Mouse (Mus musculus): Measurements from ENCODE around the gene Cenpf. TPM values are rescaled to one million over a fixed set of nuclear protein-coding genes. Genes with fewer than 3 reads are reported as not detected.
"Not testable (repeated sequence)": the region's sequence is repeated elsewhere in the genome, so short reads cannot be mapped to it uniquely, and the experiment has no call there.

Cenpf gene
- total RNA-seq, 1 experiment from 2014 or later, result 0.23 TPM

- ATAC-seq (ENCODE audit: extremely low read depth, insufficient number of reproducible peaks, low FRiP score, poor library complexity, severe bottlenecking), result no peak
These were observed 12.3 kb upstream of the Cenpf start for GRCm38 (mm10) chr1:189700186-189700585.

GRCm38 (mm10) chr1:189698416-189698815 is 10.5 kb upstream of the Cenpf start:
- no peak for ATAC-seq (ENCODE audit: extremely low read depth, insufficient number of reproducible peaks, low FRiP score, poor library complexity, severe bottlenecking)

GRCm38 (mm10) chr1:189695321-189695720 is 7.4 kb upstream of the Cenpf start:
- ATAC-seq (ENCODE audit: extremely low read depth, insufficient number of reproducible peaks, low FRiP score, poor library complexity, severe bottlenecking), result no peak

GRCm38 (mm10) chr1:189694391-189694790 is 6.5 kb upstream of the Cenpf start:
- no peak for ATAC-seq (ENCODE audit: extremely low read depth, insufficient number of reproducible peaks, low FRiP score, poor library complexity, severe bottlenecking)

GRCm38 (mm10) chr1:189692442-189692841 is 4.6 kb upstream of the Cenpf start:
- not testable (repeated sequence) for ATAC-seq (ENCODE audit: extremely low read depth, insufficient number of reproducible peaks, low FRiP score, poor library complexity, severe bottlenecking)

GRCm38 (mm10) chr1:189689050-189689833 is 1.4 kb upstream of the Cenpf start:
- ATAC-seq (ENCODE audit: extremely low read depth, insufficient number of reproducible peaks, low FRiP score, poor library complexity, severe bottlenecking), result no peak

- no peak for ATAC-seq (ENCODE audit: extremely low read depth, insufficient number of reproducible peaks, low FRiP score, poor library complexity, severe bottlenecking)
These were observed 483 bp upstream of the Cenpf start for GRCm38 (mm10) chr1:189688388-189688750.

- no peak for ATAC-seq (ENCODE audit: extremely low read depth, insufficient number of reproducible peaks, low FRiP score, poor library complexity, severe bottlenecking)
These were observed 1.9 kb downstream of the Cenpf start for GRCm38 (mm10) chr1:189686025-189686424.

- no peak for ATAC-seq (ENCODE audit: extremely low read depth, insufficient number of reproducible peaks, low FRiP score, poor library complexity, severe bottlenecking)
These were observed 3.0 kb downstream of the Cenpf start for GRCm38 (mm10) chr1:189684786-189685415.

GRCm38 (mm10) chr1:189679555-189679954 is 8.3 kb downstream of the Cenpf start:
- ATAC-seq (ENCODE audit: extremely low read depth, insufficient number of reproducible peaks, low FRiP score, poor library complexity, severe bottlenecking), result no peak

GRCm38 (mm10) chr1:189675953-189676352 is 11.9 kb downstream of the Cenpf start:
- no peak for ATAC-seq (ENCODE audit: extremely low read depth, insufficient number of reproducible peaks, low FRiP score, poor library complexity, severe bottlenecking)

GRCm38 (mm10) chr1:189675421-189675820 is 12.5 kb downstream of the Cenpf start:
- ATAC-seq (ENCODE audit: extremely low read depth, insufficient number of reproducible peaks, low FRiP score, poor library complexity, severe bottlenecking), result peak; percentile 30; the same call in 1 of the 2 replicates

GRCm38 (mm10) chr1:189665966-189666365 is 21.9 kb downstream of the Cenpf start:
- no peak for ATAC-seq (ENCODE audit: extremely low read depth, insufficient number of reproducible peaks, low FRiP score, poor library complexity, severe bottlenecking)

GRCm38 (mm10) chr1:189664873-189665144 is 23.1 kb downstream of the Cenpf start:
- ATAC-seq (ENCODE audit: extremely low read depth, insufficient number of reproducible peaks, low FRiP score, poor library complexity, severe bottlenecking), result no peak

GRCm38 (mm10) chr1:189664061-189664872 is 23.6 kb downstream of the Cenpf start:
- no peak for ATAC-seq (ENCODE audit: extremely low read depth, insufficient number of reproducible peaks, low FRiP score, poor library complexity, severe bottlenecking)

- no peak for ATAC-seq (ENCODE audit: extremely low read depth, insufficient number of reproducible peaks, low FRiP score, poor library complexity, severe bottlenecking)
These were observed 24.4 kb downstream of the Cenpf start for GRCm38 (mm10) chr1:189663437-189663836.

- ATAC-seq (ENCODE audit: extremely low read depth, insufficient number of reproducible peaks, low FRiP score, poor library complexity, severe bottlenecking), result peak; percentile 56; the same call in 1 of the 2 replicates
These were observed 26.0 kb downstream of the Cenpf start for GRCm38 (mm10) chr1:189661856-189662255.

GRCm38 (mm10) chr1:189657406-189657805 is 30.5 kb downstream of the Cenpf start:
- no peak for ATAC-seq (ENCODE audit: extremely low read depth, insufficient number of reproducible peaks, low FRiP score, poor library complexity, severe bottlenecking)

- no peak for ATAC-seq (ENCODE audit: extremely low read depth, insufficient number of reproducible peaks, low FRiP score, poor library complexity, severe bottlenecking)
These were observed 34.1 kb downstream of the Cenpf start for GRCm38 (mm10) chr1:189653746-189654145.

- no peak for ATAC-seq (ENCODE audit: extremely low read depth, insufficient number of reproducible peaks, low FRiP score, poor library complexity, severe bottlenecking)
These were observed 41.3 kb downstream of the Cenpf start for GRCm38 (mm10) chr1:189646597-189646996.

Data from neutrophil, adult 5-6 weeks (primary cell).